Mouse (Mus musculus) adrenal gland, postnatal 25 days (tissue): Measurements from ENCODE around the gene Ccdc77. TPM values are rescaled to one million over a fixed set of nuclear protein-coding genes. Genes with fewer than 3 reads are reported as not detected.
"Not testable (repeated sequence)": the region's sequence is repeated elsewhere in the genome, so short reads cannot be mapped to it uniquely, and the experiment has no call there.

Experiments
- DNase-seq: peaks from one replicate; pipeline ENCODE4 v3.0.0; 2021; ENCODE audit warnings: mixed read lengths
- total RNA-seq: library from RNA; stranded (reverse); gene quantifications from 2 replicates; pipeline ENCODE4 v1.2.3, GENCODE M21; 2021

The Ccdc77 gene
- total RNA-seq, 1 experiment from 2014 or later = 10.9 TPM

DNA sequence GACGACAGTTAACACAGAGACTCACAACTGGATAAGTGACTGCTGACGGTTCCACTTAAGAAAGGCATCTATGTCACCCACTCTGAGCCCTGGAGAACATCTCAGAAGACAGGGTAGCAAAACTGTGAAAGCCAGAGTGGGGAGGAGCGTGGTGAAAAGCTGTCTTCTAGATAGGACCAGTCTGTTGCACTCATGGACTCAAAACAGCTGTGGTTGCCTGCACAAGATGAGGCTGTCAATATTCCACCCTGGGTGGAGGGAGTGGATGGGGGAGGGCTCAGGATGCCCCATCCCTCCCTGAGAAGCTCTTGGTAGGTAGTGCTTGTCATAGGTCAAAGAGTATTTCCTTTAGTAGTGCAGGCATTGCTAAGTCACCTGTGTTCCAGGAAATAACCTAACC, 54.4 kb downstream of the Ccdc77 start:
- no peak for DNase-seq

DNA sequence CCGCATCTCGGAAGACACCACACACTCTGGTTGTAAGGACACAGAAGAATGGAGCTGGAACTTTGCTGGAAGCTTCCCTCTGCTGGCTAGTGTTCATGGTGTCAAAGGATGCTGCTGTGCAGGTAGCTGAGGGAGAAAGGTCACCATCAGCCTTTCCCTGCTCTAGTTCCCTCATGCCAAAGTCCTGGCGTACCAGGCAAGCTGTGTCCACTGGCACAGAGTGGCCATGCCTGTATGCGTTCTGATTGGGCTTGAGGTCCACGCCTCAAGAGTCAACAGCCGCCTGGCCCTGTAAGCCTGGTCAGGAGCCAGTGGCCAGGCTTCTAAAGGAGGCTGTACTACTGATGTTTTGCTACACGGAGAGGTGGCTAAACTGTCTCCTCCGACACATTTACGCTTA, 54.8 kb downstream of the Ccdc77 start:
- no peak for DNase-seq

DNA sequence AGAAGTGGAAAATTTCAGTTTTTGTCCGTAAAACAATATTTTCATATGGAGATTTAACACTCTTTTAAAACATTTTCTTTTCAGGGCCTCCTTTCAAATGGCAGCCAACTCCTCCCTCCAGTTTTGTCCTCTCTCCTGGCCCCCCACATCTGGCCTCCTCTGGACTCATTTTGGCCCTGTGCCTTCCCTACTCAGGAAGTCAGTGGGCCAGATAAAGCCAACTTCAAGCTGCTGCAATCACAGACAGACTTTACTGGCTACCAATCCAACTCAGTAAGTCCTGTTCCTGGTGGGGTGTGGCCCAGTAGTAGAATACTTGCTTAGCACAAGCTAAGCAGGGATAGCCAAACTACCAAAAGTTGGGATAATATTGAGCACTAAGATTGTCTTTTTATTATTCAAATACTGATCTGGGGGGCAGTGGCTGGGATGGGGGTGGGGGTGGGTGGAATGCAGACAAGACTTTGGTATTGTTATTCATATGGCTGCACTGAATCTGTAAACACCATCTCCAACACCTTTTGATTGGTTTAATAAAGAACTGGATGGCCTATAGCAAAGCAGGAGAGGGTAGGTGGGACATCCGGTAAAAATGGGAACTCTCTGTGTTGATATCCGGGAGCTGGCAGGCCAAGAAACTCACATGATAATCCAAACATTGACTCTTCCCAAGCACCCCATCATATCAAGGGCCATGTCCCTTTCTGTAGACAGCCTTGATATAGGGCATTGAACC, 57.1 kb downstream of the Ccdc77 start:
- no peak for DNase-seq

DNA sequence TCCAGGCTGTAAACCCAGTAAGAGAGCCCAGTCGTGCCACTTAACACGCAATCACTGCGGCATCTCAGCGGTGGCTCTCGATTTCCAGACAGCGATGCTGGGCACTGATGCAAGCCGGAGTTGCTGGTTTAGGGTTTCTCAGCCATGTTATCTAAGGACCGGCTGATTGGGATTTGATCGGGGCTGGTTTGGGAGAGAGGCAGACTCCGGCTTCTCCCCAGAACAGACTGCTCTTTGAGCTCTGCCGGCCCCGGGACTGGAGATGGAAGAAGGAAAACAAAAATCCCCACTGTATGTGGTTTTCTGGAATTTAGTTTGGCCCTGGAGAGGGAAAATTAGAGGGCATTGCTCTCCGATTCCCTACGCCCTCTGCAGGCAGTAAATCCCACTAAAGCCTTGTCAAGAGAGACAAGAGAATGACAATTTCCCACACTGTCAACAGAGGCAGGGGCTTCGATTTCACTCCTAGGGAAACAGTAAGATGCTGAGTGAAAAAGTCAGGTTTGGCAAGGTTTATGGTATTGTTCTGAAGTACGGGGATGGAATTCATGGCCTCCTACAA, 61.3 kb downstream of the Ccdc77 start:
- DNase-seq = no peak

DNA sequence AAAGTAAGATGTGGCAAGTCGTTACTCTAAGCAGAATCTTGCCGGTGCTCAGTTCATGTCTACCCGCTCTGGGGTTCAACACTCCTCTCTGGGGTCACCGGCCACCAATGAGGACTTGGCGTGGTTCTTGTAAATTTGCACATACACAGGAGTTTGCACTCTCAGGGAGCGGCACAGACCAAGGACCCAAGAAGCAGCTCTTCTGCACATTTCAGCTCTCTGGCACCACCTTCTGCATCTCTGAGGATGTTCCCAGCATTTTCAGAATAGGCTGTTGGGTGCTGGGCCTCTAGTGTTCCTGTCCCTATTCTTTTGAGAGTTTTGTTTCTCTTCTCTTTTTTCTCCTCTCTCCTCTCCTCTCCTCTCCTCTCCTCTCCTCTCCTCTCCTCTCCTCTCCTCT, 63.0 kb downstream of the Ccdc77 start:
- DNase-seq = peak; percentile 34

DNA sequence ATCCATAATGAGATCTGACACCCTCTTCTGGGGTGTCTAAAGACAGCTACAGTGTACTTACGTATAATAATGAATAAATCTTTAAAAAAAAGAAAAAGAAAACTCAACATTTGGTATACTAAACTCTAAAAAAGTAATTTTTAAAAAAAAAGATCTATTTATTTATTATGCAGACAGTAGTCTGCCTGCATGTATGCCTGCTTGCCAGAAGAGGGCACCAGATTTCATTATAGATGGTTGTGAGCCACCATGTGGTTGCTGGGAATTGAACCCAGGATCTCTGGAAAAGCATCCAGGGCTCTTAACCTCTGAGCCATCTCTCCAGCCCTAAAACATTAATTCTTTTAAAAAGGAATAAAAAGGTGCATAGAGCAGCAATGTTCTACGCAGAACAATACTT, 67.6 kb downstream of the Ccdc77 start:
- DNase-seq = not testable (repeated sequence)

DNA sequence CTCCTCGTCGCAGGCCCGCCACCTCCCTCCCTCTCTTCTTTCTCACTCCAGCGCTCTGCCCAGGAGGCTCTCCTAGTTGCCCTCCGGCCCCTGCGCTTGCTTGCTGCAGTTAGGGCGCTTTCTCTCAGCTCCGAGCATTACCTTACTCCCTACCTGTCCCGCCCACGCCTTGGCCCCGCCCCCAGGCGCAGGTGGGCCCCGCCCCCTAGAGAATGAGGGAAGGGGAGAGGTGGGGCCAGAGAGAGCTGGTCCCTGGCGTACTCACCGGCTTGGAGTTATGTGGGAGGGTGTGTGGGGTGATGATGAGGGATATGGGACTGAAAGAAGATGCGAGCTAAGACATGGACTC, 69.4 kb downstream of the Ccdc77 start:
- no peak for DNase-seq

DNA sequence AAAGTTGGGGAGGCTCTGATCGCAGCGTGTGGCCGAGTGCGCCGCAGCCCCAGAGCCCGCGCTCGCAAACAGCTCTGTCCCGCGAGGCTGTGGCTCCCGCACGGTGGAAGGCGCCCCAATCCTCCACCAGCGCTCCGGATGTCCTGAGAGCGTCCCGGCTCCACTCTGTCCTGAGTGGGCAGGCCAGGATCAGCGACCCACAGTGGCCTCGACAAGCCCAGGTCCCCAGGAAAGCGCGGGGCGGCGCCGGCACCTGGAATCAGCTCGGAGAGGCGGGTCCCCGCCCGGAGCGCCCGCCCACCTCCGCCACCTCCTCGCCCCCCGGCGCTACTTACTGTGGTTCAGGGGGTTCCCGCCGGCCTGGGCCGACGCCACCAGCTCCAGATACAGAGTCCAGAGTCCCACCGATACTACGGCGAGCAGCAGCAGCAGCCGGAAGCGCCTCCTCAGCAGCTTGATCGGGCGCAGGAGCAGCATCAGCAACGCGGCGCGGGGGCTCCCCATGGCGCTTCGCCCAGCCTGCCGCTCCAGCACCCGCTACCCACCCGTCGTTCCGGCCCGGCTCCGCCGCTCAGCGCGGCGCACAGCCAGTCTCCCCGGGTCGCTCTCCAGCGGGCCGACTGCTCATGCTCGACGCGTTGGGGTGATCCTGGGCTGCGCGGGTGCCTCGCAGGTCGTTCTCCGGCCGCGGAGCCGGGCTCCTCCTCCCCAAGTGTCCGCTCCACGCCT, 70.0 kb downstream of the Ccdc77 start, which contains the start of the genes D330020A13Rik and B4galnt3:
Gene D330020A13Rik (plus strand): TSS at position 309 of the 729 bp plus-strand sequence.
Gene B4galnt3 (minus strand): TSS at position 504 of the 729 bp plus-strand sequence.
- DNase-seq = peak; percentile 59

DNA sequence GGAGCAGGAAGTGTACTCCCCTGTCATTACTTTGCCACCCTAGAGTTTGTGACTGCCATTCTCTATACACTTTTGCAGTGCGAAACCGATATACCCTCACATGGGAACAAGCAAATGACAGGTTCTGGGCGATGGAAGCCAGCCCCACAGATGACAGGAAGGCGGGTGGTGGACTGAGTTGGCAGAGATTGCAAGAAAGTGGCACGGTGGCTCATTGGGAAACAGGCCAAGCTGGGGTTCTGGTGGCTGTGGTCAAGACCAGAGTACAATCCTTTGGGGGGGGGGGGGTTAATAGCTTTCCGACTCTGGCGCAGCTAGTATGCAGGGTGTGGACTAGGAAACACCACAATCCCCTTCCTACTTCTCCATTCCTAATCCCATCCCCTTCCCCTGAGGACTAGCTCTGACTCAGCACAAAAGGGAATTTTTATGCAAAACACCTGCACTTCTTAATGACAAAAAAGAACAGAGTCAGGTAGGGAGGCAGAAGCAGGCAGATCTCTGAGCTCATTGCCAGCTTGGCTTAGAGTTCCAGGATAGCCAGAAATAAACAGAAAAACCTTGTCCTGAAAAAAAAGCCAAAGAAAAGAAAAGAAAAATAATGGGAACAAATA, 72.7 kb downstream of the Ccdc77 start:
- DNase-seq = no peak

DNA sequence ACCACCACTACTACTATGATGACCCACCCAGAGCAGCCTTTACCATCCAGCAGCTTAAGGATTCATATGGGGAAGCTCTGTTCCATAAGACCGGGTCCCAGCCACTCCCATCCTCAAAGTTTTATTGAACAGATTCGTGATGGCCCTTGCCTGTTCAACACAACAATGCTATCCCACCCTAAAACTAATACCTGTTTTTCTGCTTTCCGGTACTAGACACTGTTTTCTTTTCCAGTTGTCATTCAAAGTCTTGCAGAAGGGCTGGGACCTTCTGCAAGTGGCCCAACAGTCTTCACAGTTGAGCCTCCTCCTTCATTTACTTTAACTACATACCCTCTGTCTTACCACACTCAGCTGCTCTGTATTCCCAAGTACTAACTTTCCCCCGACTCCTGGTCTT, 74.7 kb downstream of the Ccdc77 start:
- DNase-seq = no peak

DNA sequence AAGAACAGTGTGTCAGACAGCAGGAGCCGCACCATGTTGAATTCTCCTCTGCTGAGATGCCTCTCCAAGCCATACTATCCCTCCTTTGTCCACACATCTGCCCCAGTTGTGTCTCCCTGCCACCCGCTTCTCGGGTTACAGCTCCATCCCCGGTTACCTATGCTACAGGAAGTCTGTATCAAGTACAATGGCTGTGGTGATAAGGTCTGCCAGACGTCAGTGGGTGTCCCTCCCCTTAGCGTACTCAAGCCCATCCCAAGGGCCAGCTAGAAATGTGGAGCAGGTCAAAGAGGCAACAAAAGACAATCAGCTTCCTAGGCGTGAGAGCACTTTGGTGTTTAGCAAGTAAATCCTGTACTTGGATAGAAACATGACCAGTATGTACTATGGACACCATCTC, 75.6 kb downstream of the Ccdc77 start:
- DNase-seq = no peak

DNA sequence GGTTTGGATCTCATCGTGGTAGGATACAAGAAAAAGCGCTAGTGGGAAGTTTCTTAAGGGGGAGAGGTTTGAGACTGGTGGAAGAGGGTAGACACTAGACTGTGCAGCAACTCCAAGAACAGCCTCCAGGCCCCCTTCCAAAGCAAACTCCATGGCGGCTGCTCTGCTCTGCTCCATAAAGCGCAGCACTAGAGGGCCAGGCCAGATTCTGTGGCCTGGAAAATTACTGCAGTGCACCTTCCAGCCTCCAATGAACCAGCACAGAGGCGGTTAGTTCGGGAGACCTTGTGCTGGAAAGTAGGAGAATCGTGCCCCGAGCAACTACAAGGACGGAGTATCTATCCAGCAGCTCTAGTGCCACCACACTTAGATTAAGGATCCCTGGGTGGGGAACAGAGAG, 76.9 kb downstream of the Ccdc77 start:
- DNase-seq = peak; percentile 22

DNA sequence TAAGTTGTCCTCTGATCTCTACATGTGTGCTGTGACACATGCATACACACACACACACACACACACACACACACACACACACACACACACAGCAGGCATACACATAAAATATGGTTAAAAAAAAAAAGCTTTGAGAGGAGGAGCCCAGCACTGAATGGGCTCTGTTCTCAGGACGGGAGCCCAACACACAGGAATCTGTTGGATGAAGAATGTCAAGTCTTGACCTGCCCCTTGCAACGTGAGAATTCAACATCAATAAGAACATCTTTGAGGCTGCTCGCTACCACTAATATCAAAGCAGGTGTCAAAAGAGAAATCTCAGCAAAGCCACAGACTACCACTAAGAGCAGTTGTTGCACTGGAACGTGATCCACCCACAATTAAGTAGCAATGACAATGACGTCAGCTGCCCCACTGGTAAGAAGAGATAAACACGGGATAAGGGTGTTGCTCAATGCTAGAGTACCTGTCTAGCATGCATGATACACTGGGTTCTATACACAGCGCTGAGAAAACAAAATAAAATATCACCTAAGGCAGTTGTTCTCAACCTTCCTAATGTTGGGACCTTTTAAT, 87.2 kb downstream of the Ccdc77 start:
- no peak for DNase-seq

DNA sequence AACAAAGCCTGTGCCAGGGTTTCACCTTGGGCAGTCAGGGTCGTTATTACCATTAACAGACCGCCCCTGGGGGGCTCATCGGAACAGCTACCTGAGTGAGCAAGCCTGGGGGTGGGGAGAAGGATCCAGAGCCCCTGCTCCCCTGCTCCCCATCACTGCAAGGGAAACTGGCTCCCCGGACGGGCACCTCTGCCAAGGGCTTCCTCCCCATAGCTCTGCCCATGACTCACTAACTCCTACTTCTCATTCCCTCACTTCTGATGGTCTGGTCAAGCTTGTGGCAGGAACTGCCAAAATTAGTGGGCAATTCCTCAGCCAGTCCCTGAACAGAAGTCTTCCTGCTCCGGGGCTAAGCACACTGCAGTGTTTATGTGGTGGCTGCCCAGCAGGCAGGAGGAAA, 88.9 kb downstream of the Ccdc77 start:
- peak; percentile 27 for DNase-seq

DNA sequence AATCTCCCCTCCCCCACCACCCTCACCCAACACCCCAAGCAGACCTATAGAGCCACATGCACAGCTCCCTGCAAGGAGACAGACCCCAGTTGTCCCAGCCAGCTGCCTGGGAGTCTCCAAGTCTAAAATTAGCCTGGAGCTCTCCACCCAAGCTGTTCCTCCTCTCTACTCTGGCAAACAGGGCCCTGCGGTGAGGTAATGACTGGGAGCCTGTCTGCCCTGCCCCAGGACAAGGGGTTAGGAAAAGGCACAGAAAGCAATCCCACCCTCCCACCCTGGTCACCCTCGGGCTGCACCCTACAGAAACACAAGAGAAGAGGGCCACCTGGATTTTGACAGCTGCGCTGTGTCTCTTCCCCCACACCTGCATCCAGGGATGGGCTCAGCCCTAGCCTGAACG, 89.3 kb downstream of the Ccdc77 start:
- no peak for DNase-seq

Other genes starting within 250 kb of the Ccdc77 start
- 0.61 TPM in 1 of 2 replicates, not detected in the other for gene D330020A13Rik, start 70.0 kb downstream of the Ccdc77 start, total RNA-seq
- gene B4galnt3, start 69.8 kb downstream of the Ccdc77 start, total RNA-seq = 8.0 TPM in 2 replicates
- 48.0 and 63.3 TPM in 2 replicates for gene Kdm5a, start 250 bp downstream of the Ccdc77 start, total RNA-seq
- gene Il17ra, start 98.9 kb upstream of the Ccdc77 start, total RNA-seq = 10.2 and 14.5 TPM in 2 replicates
- gene Tmem121b, start 129.4 kb upstream of the Ccdc77 start, total RNA-seq = not detected in 2 replicates
- gene Hdhd5, start 166.9 kb upstream of the Ccdc77 start, total RNA-seq = 28.5 and 37.4 TPM in 2 replicates